Mouse (Mus musculus) heart, embryonic 16.5 days (tissue): ENCODE results near the gene Gm10134. TPM values are rescaled to one million over a fixed set of nuclear protein-coding genes. Genes with fewer than 3 reads are reported as not detected.

Experiments
- ATAC-seq: fragments of 200-750 bp; cut with Nextera tagmentation; replicated peaks from 2 replicates; pipeline ENCODE4 v1.8.0; 2017; ENCODE audit warnings: moderate number of reproducible peaks; ENCODE audit not compliant: insufficient read depth, low FRiP score; ENCODE audit errors: extremely low read depth
- H3K27ac ChIP-seq: fragments of 300-500 bp; sonication (generic); 2 replicates; pipeline ENCODE4 v1.5.1; 2014; ENCODE audit warnings: mild to moderate bottlenecking, low read length, control low read depth, moderate library complexity
- H3K27me3 ChIP-seq: fragments of 300-500 bp; sonication (generic); 2 replicates; pipeline ENCODE4 v1.6.1; 2014; ENCODE audit warnings: low read length, mixed read lengths; ENCODE audit not compliant: control insufficient read depth, insufficient read depth
- H3K36me3 ChIP-seq: fragments of 300-500 bp; sonication (generic); 2 replicates; pipeline ENCODE4 v1.6.1; 2014; ENCODE audit not compliant: control insufficient read depth, insufficient read depth
- H3K4me1 ChIP-seq: fragments of 300-500 bp; sonication (generic); 2 replicates; pipeline ENCODE4 v1.6.1; 2014; ENCODE audit warnings: low read length, mixed read lengths; ENCODE audit not compliant: control insufficient read depth, insufficient read depth
- H3K4me2 ChIP-seq: fragments of 300-500 bp; sonication (generic); 2 replicates; pipeline ENCODE4 v1.6.1; 2014; ENCODE audit warnings: low read depth, mild to moderate bottlenecking, control low read depth, low read length
- H3K4me3 ChIP-seq: fragments of 300-500 bp; sonication (generic); 2 replicates; pipeline ENCODE4 v1.5.1; 2014; ENCODE audit warnings: mild to moderate bottlenecking, control low read depth, low read length
- H3K9ac ChIP-seq: fragments of 300-500 bp; sonication (generic); 2 replicates; pipeline ENCODE4 v1.6.1; 2014; ENCODE audit warnings: low read length, control low read depth
- H3K9me3 ChIP-seq: fragments of 300-500 bp; sonication (generic); replicated peaks from 2 replicates; pipeline ENCODE4 v1.6.1; 2016; ENCODE audit warnings: low read length; ENCODE audit not compliant: control insufficient read depth
- WGBS: fragments of 180-500 bp; shearing (Covaris S2); extraction: QIAGEN DNeasy Blood & Tissue Kit; methylation state at CpG from one replicate; pipeline ENCODE4 v1.1.7; 2014; 5-methylcytosine and 5-hydroxymethylcytosine counted together
- polyA plus RNA-seq: library from polyadenylated mRNA; unstranded; fragments of >200 nt; fragmentation: Nextera tagmentation; extraction: Ambion mirVana; gene quantifications from 2 replicates; pipeline ENCODE4 v1.2.1, GENCODE M21; 2015

The Gm10134 gene
- polyA plus RNA-seq, 1 experiment from 2014 or later, result 1.4 TPM

- ATAC-seq, result peak; percentile 20
- WGBS, result 38% methylated on average over 11 of the region's 11 CpGs
- Histone ChIP-seq H3K9ac (peak overlapping the region; percentile 81), H3K27ac (peak overlapping the region; percentile 86), H3K9me3 (no peaks in the 10 kb centered on the region), H3K4me2 (peak overlapping the region; percentile 77), H3K27me3 (no peaks in the 10 kb centered on the region), H3K36me3 (no peaks in the 10 kb centered on the region), H3K4me1 (peaks cover 69% of the 10 kb centered on the region), H3K4me3 (peak overlapping the region; percentile 73)
These were observed 28.8 kb downstream of the Gm10134 start for GRCm38 (mm10) chr2:28534436-28535262.

- H3K4me2 ChIP-seq, result peak overlapping the region; percentile 77
- peaks cover 70% of the 10 kb centered on the region for H3K4me1 ChIP-seq
- H3K9ac ChIP-seq, result peak overlapping the region; percentile 12; the same call in 1 of the 2 replicates
- no peaks in the 10 kb centered on the region for H3K36me3 ChIP-seq
- ATAC-seq, result no peak
- peak overlapping the region; percentile 73; the same call in 1 of the 2 replicates for H3K4me3 ChIP-seq
- no peaks in the 10 kb centered on the region for H3K9me3 ChIP-seq
- peak overlapping the region; percentile 86 for H3K27ac ChIP-seq
- H3K27me3 ChIP-seq, result no peaks in the 10 kb centered on the region
- 41% methylated on average over 4 of the region's 4 CpGs for WGBS
These were observed 29.3 kb downstream of the Gm10134 start for GRCm38 (mm10) chr2:28535263-28535540.

- Histone ChIP-seq H3K27me3 (no peaks in the 10 kb centered on the region), H3K4me1 (peaks cover 71% of the 10 kb centered on the region), H3K4me3 (no peak overlapping the region), H3K9ac (no peak overlapping the region), H3K4me2 (peak overlapping the region; percentile 77), H3K27ac (peak overlapping the region; percentile 86), H3K9me3 (no peaks in the 10 kb centered on the region), H3K36me3 (no peaks in the 10 kb centered on the region)
- no peak for ATAC-seq
- WGBS, result 34% methylated on average over 7 of the region's 7 CpGs
These were observed 29.8 kb downstream of the Gm10134 start for GRCm38 (mm10) chr2:28535650-28536049.

GRCm38 (mm10) chr2:28536166-28536565 is 30.3 kb downstream of the Gm10134 start:
- H3K4me2 ChIP-seq, result peak overlapping the region; percentile 77; the same call in 1 of the 2 replicates
- H3K27me3 ChIP-seq, result no peaks in the 10 kb centered on the region
- peak overlapping the region; percentile 25 for H3K27ac ChIP-seq
- no peak overlapping the region for H3K9ac ChIP-seq
- no peak overlapping the region for H3K4me3 ChIP-seq
- H3K36me3 ChIP-seq, result no peaks in the 10 kb centered on the region
- H3K9me3 ChIP-seq, result no peaks in the 10 kb centered on the region
- ATAC-seq, result no peak
- WGBS, result 39% methylated on average over 4 of the region's 4 CpGs
- H3K4me1 ChIP-seq, result peaks cover 69% of the 10 kb centered on the region

- H3K4me2 ChIP-seq, result no peak overlapping the region
- 82% methylated on average over 11 of the region's 11 CpGs for WGBS
- no peak overlapping the region for H3K9ac ChIP-seq
- no peaks in the 10 kb centered on the region for H3K9me3 ChIP-seq
- H3K27me3 ChIP-seq, result no peaks in the 10 kb centered on the region
- H3K4me1 ChIP-seq, result peaks cover 63% of the 10 kb centered on the region
- ATAC-seq, result no peak
- no peaks in the 10 kb centered on the region for H3K36me3 ChIP-seq
- no peak overlapping the region; the same call in 1 of the 2 replicates for H3K27ac ChIP-seq
- no peak overlapping the region for H3K4me3 ChIP-seq
These were observed 31.1 kb downstream of the Gm10134 start for GRCm38 (mm10) chr2:28536766-28537633.

GRCm38 (mm10) chr2:28537634-28537920 is 31.7 kb downstream of the Gm10134 start:
- 63% methylated on average over 4 of the region's 4 CpGs for WGBS
- H3K4me1 ChIP-seq, result peaks cover 58% of the 10 kb centered on the region

GRCm38 (mm10) chr2:28537995-28538816 is 32.3 kb downstream of the Gm10134 start:
- H3K9ac ChIP-seq, result no peak overlapping the region
- ATAC-seq, result no peak
- 0 out of 2 replicates have a peak, but pooled peaks cover 5% of the 10 kb centered on the region for H3K36me3 ChIP-seq
- no peaks in the 10 kb centered on the region for H3K9me3 ChIP-seq
- 73% methylated on average over 8 of the region's 8 CpGs for WGBS
- H3K4me2 ChIP-seq, result no peak overlapping the region
- peaks cover 52% of the 10 kb centered on the region for H3K4me1 ChIP-seq
- no peak overlapping the region for H3K4me3 ChIP-seq
- peak overlapping the region; percentile 60; the same call in 1 of the 2 replicates for H3K27ac ChIP-seq
- no peaks in the 10 kb centered on the region for H3K27me3 ChIP-seq

More at GRCm38 (mm10) chr2:28537634-28537920, 31.7 kb downstream of the Gm10134 start:
- no peak overlapping the region for H3K4me2 ChIP-seq
- no peak overlapping the region for H3K9ac ChIP-seq
- H3K4me3 ChIP-seq, result no peak overlapping the region
- 0 out of 2 replicates have a peak, but pooled peaks cover 4% of the 10 kb centered on the region for H3K36me3 ChIP-seq
- no peak overlapping the region for H3K27ac ChIP-seq
- no peaks in the 10 kb centered on the region for H3K27me3 ChIP-seq
- no peak for ATAC-seq
- no peaks in the 10 kb centered on the region for H3K9me3 ChIP-seq

GRCm38 (mm10) chr2:28538817-28539128 is 32.9 kb downstream of the Gm10134 start:
- Histone ChIP-seq H3K4me1 (peaks cover 50% of the 10 kb centered on the region), H3K9ac (peak overlapping the region; percentile 23; the same call in 1 of the 2 replicates)
- 40% methylated on average over 1 of the region's 1 CpGs for WGBS

More at GRCm38 (mm10) chr2:28538817-28539128, 32.9 kb downstream of the Gm10134 start:
- ATAC-seq, result no peak
- Histone ChIP-seq H3K27ac (peak overlapping the region; percentile 60), H3K36me3 (peaks cover 9% of the 10 kb centered on the region; the same call in 1 of the 2 replicates), H3K4me2 (no peak overlapping the region), H3K9me3 (no peaks in the 10 kb centered on the region), H3K4me3 (no peak overlapping the region), H3K27me3 (no peaks in the 10 kb centered on the region)
